Mouse (Mus musculus): ENCODE measurements around the gene Cblc. TPM values are rescaled to one million over a fixed set of nuclear protein-coding genes. Genes with fewer than 3 reads are reported as not detected.
A peak's percentile ranks its signal among the peaks of the same experiment; 100 is the strongest.

Gene Cblc
- total and polyA plus RNA-seq, 2 experiments from 2014 or later = 1.2 to 1.8 TPM

DNA sequence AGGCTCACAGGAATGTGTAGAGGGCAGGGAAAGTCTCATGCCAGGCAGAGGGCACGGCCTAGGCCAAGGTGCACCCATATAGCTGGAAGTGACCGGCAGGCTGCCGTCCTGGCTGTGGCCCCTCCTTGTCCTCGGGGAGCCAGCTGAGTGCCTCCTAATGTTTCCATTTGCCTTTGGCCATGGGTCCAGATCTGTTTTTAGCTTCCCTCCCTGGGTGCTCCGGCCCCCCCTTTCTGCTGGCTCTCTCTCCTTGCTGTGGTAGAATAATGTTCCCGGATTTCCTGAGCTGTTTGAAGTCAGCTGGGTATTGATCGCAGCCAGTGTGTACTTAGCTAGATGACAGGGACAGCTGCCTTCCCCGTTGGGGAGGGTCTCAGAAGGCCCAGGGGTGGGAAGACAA, 13.0 kb downstream of the Cblc start:
- no peak overlapping the region for H3K4me3 ChIP-seq (ENCODE audit: low read depth, low read length)
- no peak overlapping the region for H3K9ac ChIP-seq (replicated peaks; ENCODE audit: low read length, poor library complexity, severe bottlenecking)
- H3K9me3 ChIP-seq (ENCODE audit: low read length) = no peaks in the 10 kb centered on the region
- no peaks in the 10 kb centered on the region for H3K4me1 ChIP-seq (ENCODE audit: insufficient read depth, low read length)
- H3K27me3 ChIP-seq (ENCODE audit: insufficient read depth, low read length) = no peaks in the 10 kb centered on the region
- no peak for TF ChIP-seq CTCF (IDR thresholded peaks at IDR 0.05)
- no peak overlapping the region for H3K4me2 ChIP-seq (ENCODE audit: low read depth, low read length, poor library complexity, severe bottlenecking)
- H3K27ac ChIP-seq (ENCODE audit: low read depth, low read length) = no peak overlapping the region
- DNase-seq (ENCODE audit: low spot score) (no peak), ATAC-seq (ENCODE audit: low FRiP score) (no peak)
- no peaks in the 10 kb centered on the region for H3K36me3 ChIP-seq (ENCODE audit: insufficient read depth, low read length)
- 72% methylated on average over 8 of the region's 8 CpGs for WGBS

DNA sequence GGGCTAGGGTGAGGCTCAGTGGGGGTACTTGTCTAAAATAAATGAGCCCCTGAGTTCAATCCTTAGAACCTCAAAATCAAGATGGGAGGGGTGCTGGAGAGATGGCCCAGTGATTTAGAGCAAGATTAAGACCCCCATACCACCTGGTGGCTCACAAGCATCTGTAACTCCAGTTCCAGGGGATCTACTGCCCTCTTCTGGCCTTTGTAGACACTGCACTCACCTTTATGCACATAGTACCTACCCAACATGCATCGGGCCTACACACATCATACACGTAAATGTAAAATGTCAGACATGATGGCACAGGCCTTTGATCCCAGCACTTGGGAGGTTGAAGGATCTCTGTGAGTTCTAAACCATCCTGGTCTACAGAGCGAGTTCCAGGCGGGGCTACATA, 14.0 kb downstream of the Cblc start:
- peak; percentile 23 for DNase-seq (ENCODE audit: low spot score)
- Histone ChIP-seq H3K4me1 (ENCODE audit: insufficient read depth, low read length) (no peaks in the 10 kb centered on the region), H3K4me2 (ENCODE audit: low read depth, low read length, poor library complexity, severe bottlenecking) (no peak overlapping the region), H3K4me3 (ENCODE audit: low read depth, low read length) (no peak overlapping the region), H3K9ac (replicated peaks; ENCODE audit: low read length, poor library complexity, severe bottlenecking) (no peak overlapping the region), H3K9me3 (ENCODE audit: low read length) (no peaks in the 10 kb centered on the region), H3K27ac (ENCODE audit: low read depth, low read length) (no peak overlapping the region), H3K36me3 (ENCODE audit: insufficient read depth, low read length) (no peaks in the 10 kb centered on the region), H3K27me3 (ENCODE audit: insufficient read depth, low read length) (no peaks in the 10 kb centered on the region)
- peak; percentile 61 for TF ChIP-seq CTCF (IDR thresholded peaks at IDR 0.05)
- 94% methylated on average over 4 of the region's 4 CpGs for WGBS
- no peak for ATAC-seq (ENCODE audit: low FRiP score)

DNA sequence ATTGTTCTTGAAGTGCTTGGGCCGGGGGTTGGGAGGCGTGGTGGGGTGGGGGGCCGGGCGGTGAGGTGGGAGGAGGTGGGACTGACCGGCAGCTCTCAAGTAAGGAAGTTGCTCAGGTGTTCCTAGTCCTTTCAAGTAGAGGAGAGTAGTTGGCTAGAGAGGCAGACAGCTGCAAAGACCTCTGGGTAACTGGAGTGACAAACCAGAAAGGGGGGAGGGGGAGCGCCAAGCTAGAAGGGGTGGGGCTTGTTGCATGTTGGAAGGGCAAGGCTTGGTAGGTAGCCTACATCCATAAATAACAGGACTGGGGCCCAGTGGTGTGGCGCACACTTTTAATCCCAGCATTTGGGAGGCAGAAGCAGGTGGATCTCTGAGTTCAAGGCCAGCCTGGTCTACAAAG, 14.9 kb downstream of the Cblc start:
- TF ChIP-seq CTCF (IDR thresholded peaks at IDR 0.05) = no peak
- Histone ChIP-seq H3K9ac (replicated peaks; ENCODE audit: low read length, poor library complexity, severe bottlenecking) (no peak overlapping the region), H3K36me3 (ENCODE audit: insufficient read depth, low read length) (no peaks in the 10 kb centered on the region), H3K4me2 (ENCODE audit: low read depth, low read length, poor library complexity, severe bottlenecking) (no peak overlapping the region), H3K27ac (ENCODE audit: low read depth, low read length) (no peak overlapping the region), H3K4me3 (ENCODE audit: low read depth, low read length) (no peak overlapping the region), H3K27me3 (ENCODE audit: insufficient read depth, low read length) (no peaks in the 10 kb centered on the region), H3K9me3 (ENCODE audit: low read length) (no peaks in the 10 kb centered on the region), H3K4me1 (ENCODE audit: insufficient read depth, low read length) (no peaks in the 10 kb centered on the region)
- WGBS = 92% methylated on average over 7 of the region's 7 CpGs
- ATAC-seq (ENCODE audit: low FRiP score) = no peak
- DNase-seq (ENCODE audit: low spot score) = no peak

DNA sequence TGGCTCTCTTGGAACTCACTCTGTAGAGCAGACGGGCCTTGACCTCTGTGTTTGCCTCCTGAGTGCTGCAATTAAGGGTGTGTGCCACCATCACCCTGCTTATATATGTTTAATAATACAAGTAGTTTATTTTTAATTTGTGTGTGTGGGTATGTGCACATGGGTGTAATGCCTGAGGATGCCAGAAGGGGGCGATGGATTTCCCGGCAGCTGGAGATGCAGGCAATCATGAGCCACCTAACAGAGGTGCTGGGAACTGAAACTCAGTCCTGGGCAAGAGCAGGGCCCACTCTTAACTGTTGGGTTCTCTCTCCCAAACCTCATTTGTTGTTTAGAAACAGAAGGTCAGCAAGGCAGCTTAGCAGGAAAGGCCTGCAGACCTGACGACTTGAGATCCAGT, 16.7 kb downstream of the Cblc start:
- DNase-seq (ENCODE audit: low spot score) = no peak
- no peak overlapping the region for H3K4me3 ChIP-seq (ENCODE audit: low read depth, low read length)
- 82% methylated on average over 4 of the region's 4 CpGs for WGBS

GRCm38 (mm10) chr7:19778645-19779044, 18.0 kb downstream of the Cblc start:
- 87% methylated on average over 8 of the region's 8 CpGs for WGBS
- no peak overlapping the region for H3K27ac ChIP-seq (ENCODE audit: low read depth, low read length)
- TF ChIP-seq CTCF (IDR thresholded peaks at IDR 0.05) = no peak
- no peak overlapping the region for H3K4me3 ChIP-seq (ENCODE audit: low read depth, low read length)
- DNase-seq (ENCODE audit: low spot score) = no peak
- no peak overlapping the region for H3K4me2 ChIP-seq (ENCODE audit: low read depth, low read length, poor library complexity, severe bottlenecking)
- no peaks in the 10 kb centered on the region for H3K9me3 ChIP-seq (ENCODE audit: low read length)
- no peaks in the 10 kb centered on the region for H3K36me3 ChIP-seq (ENCODE audit: insufficient read depth, low read length)
- H3K4me1 ChIP-seq (ENCODE audit: insufficient read depth, low read length) = no peaks in the 10 kb centered on the region
- H3K9ac ChIP-seq (replicated peaks; ENCODE audit: low read length, poor library complexity, severe bottlenecking) = no peak overlapping the region
- no peaks in the 10 kb centered on the region for H3K27me3 ChIP-seq (ENCODE audit: insufficient read depth, low read length)
- ATAC-seq (ENCODE audit: low FRiP score) = no peak

More for the DNA sequence above, 16.7 kb downstream of the Cblc start:
- Histone ChIP-seq H3K9ac (replicated peaks; ENCODE audit: low read length, poor library complexity, severe bottlenecking) (no peak overlapping the region), H3K9me3 (ENCODE audit: low read length) (no peaks in the 10 kb centered on the region), H3K27me3 (ENCODE audit: insufficient read depth, low read length) (no peaks in the 10 kb centered on the region), H3K27ac (ENCODE audit: low read depth, low read length) (no peak overlapping the region), H3K4me2 (ENCODE audit: low read depth, low read length, poor library complexity, severe bottlenecking) (no peak overlapping the region), H3K4me1 (ENCODE audit: insufficient read depth, low read length) (no peaks in the 10 kb centered on the region), H3K36me3 (ENCODE audit: insufficient read depth, low read length) (no peaks in the 10 kb centered on the region)
- peak; percentile 22; the same call in 1 of the 2 replicates for TF ChIP-seq CTCF (IDR thresholded peaks at IDR 0.05)
- ATAC-seq (ENCODE audit: low FRiP score) = no peak

- no peaks in the 10 kb centered on the region for H3K4me1 ChIP-seq (ENCODE audit: insufficient read depth, low read length)
- no peak for TF ChIP-seq CTCF (IDR thresholded peaks at IDR 0.05)
- H3K9me3 ChIP-seq (ENCODE audit: low read length) = no peaks in the 10 kb centered on the region
- no peak overlapping the region for H3K9ac ChIP-seq (replicated peaks; ENCODE audit: low read length, poor library complexity, severe bottlenecking)
- H3K27me3 ChIP-seq (ENCODE audit: insufficient read depth, low read length) = no peaks in the 10 kb centered on the region
- H3K27ac ChIP-seq (ENCODE audit: low read depth, low read length) = no peak overlapping the region
- DNase-seq (ENCODE audit: low spot score) = no peak
- no peak overlapping the region for H3K4me2 ChIP-seq (ENCODE audit: low read depth, low read length, poor library complexity, severe bottlenecking)
- H3K36me3 ChIP-seq (ENCODE audit: insufficient read depth, low read length) = no peaks in the 10 kb centered on the region
- 86% methylated on average over 11 of the region's 11 CpGs for WGBS
- no peak overlapping the region for H3K4me3 ChIP-seq (ENCODE audit: low read depth, low read length)
- no peak for ATAC-seq (ENCODE audit: low FRiP score)
Observed at GRCm38 (mm10) chr7:19777049-19777723, 19.4 kb downstream of the Cblc start.

All from midbrain, postnatal 0 days (tissue).